Mouse (Mus musculus) heart, postnatal 0 days (tissue): ENCODE measurements around the gene Fam171a1. TPM values are rescaled to one million over a fixed set of nuclear protein-coding genes. Genes with fewer than 3 reads are reported as not detected.
"Not testable (repeated sequence)": the region's sequence is repeated elsewhere in the genome, so short reads cannot be mapped to it uniquely, and the experiment has no call there.

Experiments
- ATAC-seq: fragments of 200-750 bp; cut with Nextera tagmentation; 2 replicates; pipeline ENCODE4 v1.8.0; 2017; ENCODE audit warnings: low read depth, moderate number of reproducible peaks, moderate library complexity; ENCODE audit not compliant: insufficient read depth
- DNase-seq: peaks from one replicate; pipeline ENCODE4 v3.0.0-alpha.2; 2016; ENCODE audit warnings: low spot score
- H3K27ac ChIP-seq: fragments of 300-500 bp; sonication (generic); 2 replicates; pipeline ENCODE4 v1.5.1; 2014; ENCODE audit warnings: low read depth, mild to moderate bottlenecking
- H3K27me3 ChIP-seq: fragments of 300-500 bp; sonication (generic); 2 replicates; pipeline ENCODE4 v1.6.1; 2014; ENCODE audit warnings: low read length, mixed read lengths; ENCODE audit not compliant: control insufficient read depth, insufficient read depth
- H3K36me3 ChIP-seq: fragments of 300-500 bp; sonication (generic); replicated peaks from 2 replicates; pipeline ENCODE4 v1.6.1; 2014; ENCODE audit warnings: low read length, mixed read lengths; ENCODE audit not compliant: control insufficient read depth, insufficient read depth
- H3K4me1 ChIP-seq: fragments of 300-500 bp; sonication (generic); 2 replicates; pipeline ENCODE4 v1.6.1; 2014; ENCODE audit warnings: antibody characterized with exemption; ENCODE audit not compliant: control insufficient read depth, insufficient read depth
- H3K4me2 ChIP-seq: fragments of 300-500 bp; sonication (generic); 2 replicates; pipeline ENCODE4 v1.6.1; 2014; ENCODE audit warnings: low read depth, mild to moderate bottlenecking, low read length, moderate library complexity
- H3K4me3 ChIP-seq: fragments of 300-500 bp; sonication (generic); 2 replicates; pipeline ENCODE4 v1.5.1; 2014; ENCODE audit warnings: low read depth, low read length
- H3K9ac ChIP-seq: fragments of 300-500 bp; sonication (generic); replicated peaks from 2 replicates; pipeline ENCODE4 v1.6.1; 2014; ENCODE audit warnings: low read depth, low read length, mixed read lengths
- H3K9me3 ChIP-seq: fragments of 300-500 bp; sonication (generic); replicated peaks from 2 replicates; pipeline ENCODE4 v1.6.1; 2016; ENCODE audit warnings: low read length; ENCODE audit not compliant: control insufficient read depth
- CTCF ChIP-seq: IDR thresholded peaks from 2 replicates; pipeline ENCODE4 v1.5.1; 2016; ENCODE audit warnings: antibody characterized with exemption, control low read depth, low read depth
- EP300 ChIP-seq: IDR thresholded peaks from 2 replicates; pipeline ENCODE4 v1.6.1; 2016; ENCODE audit warnings: antibody characterized with exemption, low read depth
- WGBS: fragments of 180-500 bp; shearing (Covaris S2); extraction: QIAGEN DNeasy Blood & Tissue Kit; methylation state at CpG from one replicate; pipeline ENCODE4 v1.1.7; 2014; 5-methylcytosine and 5-hydroxymethylcytosine counted together
- polyA plus RNA-seq: library from polyadenylated mRNA; unstranded; fragments of >200 nt; fragmentation: Nextera tagmentation; extraction: Ambion mirVana; gene quantifications from 2 replicates; pipeline ENCODE4 v1.2.1, GENCODE M21; 2015
- total RNA-seq: library from RNA; depleted of rRNA; stranded (reverse); fragments of >200 nt; gene quantifications from 2 replicates; pipeline ENCODE4 v1.2.3, GENCODE M21; 2014; ENCODE audit warnings: low replicate concordance

Fam171a1 gene
- total and polyA plus RNA-seq, 2 experiments from 2014 or later = 15.4 to 28.1 TPM

DNA sequence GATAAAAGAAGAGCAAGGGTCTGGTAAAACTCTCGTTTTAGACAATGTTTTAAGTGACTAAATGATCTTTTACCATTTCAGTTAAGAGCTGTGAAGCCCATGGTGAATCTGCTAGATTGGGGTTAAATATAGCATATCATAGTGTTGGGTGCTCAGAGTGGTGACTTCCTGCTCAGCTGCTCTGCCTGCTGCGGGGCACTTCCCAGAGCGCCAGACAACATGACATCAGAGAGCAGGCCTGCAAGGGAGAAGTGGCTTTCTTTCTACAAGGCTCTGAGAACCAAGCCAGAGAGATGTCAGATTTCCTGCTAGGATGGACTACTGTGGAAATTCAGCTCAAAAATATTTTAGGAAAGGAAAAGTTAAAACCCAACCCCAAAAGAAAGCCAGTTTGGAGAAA is 57.8 kb downstream of the Fam171a1 start:
- Histone ChIP-seq H3K9me3 (no peaks in the 10 kb centered on the region), H3K4me3 (no peak overlapping the region), H3K27me3 (no peaks in the 10 kb centered on the region), H3K9ac (no peak overlapping the region), H3K4me1 (peaks cover 55% of the 10 kb centered on the region), H3K4me2 (no peak overlapping the region), H3K27ac (peak overlapping the region; percentile 63), H3K36me3 (no peaks in the 10 kb centered on the region)
- TF ChIP-seq EP300 (no peak), CTCF (no peak)
- peak; percentile 55 for DNase-seq
- peak; percentile 79 for ATAC-seq
- 9% methylated on average over 3 of the region's 3 CpGs for WGBS

DNA sequence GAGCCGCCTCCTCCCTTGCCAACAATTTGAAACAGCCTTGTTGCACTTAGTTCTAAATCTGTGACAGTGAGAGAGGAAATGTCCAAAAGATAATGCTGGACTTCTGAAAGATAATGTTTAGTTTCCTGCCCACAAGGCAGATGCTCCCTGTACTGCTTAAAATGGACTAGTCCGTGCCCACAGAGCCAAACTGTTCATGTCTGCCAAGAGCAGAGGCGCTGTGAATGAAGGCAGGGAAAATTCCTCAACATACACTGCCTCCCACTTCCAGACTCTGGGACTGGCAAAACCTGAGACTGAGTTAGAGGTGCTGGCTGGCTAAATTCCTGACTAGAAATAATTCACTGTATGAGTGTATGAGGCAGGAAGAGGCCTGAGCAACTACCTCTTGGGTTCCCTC is 58.6 kb downstream of the Fam171a1 start:
- no peaks in the 10 kb centered on the region for H3K9me3 ChIP-seq
- DNase-seq (peak; percentile 45), ATAC-seq (no peak)
- H3K4me1 ChIP-seq = peaks cover 48% of the 10 kb centered on the region
- no peaks in the 10 kb centered on the region for H3K36me3 ChIP-seq
- TF ChIP-seq EP300 (no peak), CTCF (no peak)
- WGBS = 6% methylated on average over 3 of the region's 3 CpGs
- no peak overlapping the region for H3K4me3 ChIP-seq
- H3K9ac ChIP-seq = no peak overlapping the region
- H3K27ac ChIP-seq = peak overlapping the region; percentile 63
- H3K4me2 ChIP-seq = no peak overlapping the region
- H3K27me3 ChIP-seq = no peaks in the 10 kb centered on the region

DNA sequence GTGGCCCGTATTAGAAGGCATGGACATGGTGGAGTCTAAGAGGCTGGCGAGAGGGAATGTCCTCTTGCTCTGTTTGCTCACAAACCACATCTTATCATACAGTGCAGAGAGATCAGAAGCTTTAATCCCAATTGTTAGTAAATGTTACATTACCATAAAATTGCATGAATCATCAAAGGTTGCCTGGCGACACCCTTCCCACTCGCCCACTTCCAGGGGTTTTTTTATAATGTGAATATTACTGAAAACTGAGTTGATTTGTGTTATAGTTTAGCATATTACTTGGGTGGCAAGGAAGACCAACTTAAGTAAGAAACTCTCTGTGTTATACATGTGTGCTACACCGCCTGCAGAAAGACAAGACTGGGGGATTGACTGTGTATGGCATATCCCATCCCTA is 60.9 kb downstream of the Fam171a1 start:
- H3K4me1 ChIP-seq = peaks cover 35% of the 10 kb centered on the region
- WGBS = 86% methylated on average over 5 of the region's 5 CpGs
- ATAC-seq = no peak

DNA sequence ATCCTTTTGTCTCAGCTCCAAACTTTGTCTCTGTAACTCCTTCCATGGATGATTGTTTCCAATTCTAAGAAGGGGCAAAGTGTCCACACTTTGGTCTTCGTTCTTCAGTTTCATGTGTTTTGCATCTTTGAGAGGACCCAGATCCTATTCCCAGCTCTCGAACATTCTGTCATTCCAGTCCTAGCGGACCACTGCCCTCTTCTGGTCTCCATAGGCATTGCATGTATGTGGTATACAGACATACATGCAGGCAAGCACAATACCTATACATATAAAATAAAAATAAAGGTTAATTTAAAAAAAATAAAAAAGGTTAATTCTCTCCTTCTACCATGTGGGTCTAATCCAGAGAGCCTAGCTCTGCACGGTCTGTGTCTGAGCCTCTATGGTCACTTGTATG is 62.0 kb downstream of the Fam171a1 start:
- not testable (repeated sequence) for H3K27ac ChIP-seq, H3K9me3 ChIP-seq, H3K36me3 ChIP-seq, H3K4me3 ChIP-seq, H3K4me2 ChIP-seq, DNase-seq, H3K9ac ChIP-seq, ATAC-seq, H3K27me3 ChIP-seq
- TF ChIP-seq CTCF = peak; percentile 32; the same call in 1 of the 2 replicates
- H3K4me1 ChIP-seq = peaks cover 30% of the 10 kb centered on the region
- WGBS = 96% methylated on average over 4 of the region's 4 CpGs

More for the DNA sequence above, 60.9 kb downstream of the Fam171a1 start:
- no peak overlapping the region for H3K9ac ChIP-seq
- H3K27ac ChIP-seq = no peak overlapping the region
- no peaks in the 10 kb centered on the region for H3K9me3 ChIP-seq
- H3K36me3 ChIP-seq = 0 out of 2 replicates have a peak, but pooled peaks cover 8% of the 10 kb centered on the region
- no peak overlapping the region for H3K4me2 ChIP-seq
- no peak overlapping the region for H3K4me3 ChIP-seq
- no peak for DNase-seq
- no peaks in the 10 kb centered on the region for H3K27me3 ChIP-seq
- TF ChIP-seq EP300 (no peak), CTCF (no peak)

DNA sequence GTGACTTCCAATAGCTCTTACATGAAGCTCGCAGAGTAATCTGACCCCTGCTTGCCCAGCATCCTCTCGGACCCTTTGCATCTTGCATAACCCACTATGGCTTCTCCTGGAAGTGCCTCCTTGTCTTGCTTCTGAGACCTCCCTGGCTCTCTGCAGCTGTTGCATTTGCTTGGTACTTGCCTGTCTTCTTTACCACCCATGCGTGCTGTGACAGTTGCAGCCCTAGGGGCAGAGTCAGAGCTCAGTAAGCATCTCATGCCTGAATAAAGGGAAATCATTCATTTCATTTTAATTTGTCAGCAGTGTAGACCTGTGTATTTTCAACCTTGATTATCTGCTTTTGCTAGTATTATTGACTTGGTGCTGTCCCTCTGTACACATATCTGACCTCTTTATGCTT is 62.7 kb downstream of the Fam171a1 start:
- no peak overlapping the region for H3K4me2 ChIP-seq
- no peak for ATAC-seq
- no peak overlapping the region for H3K9ac ChIP-seq
- no peak for TF ChIP-seq CTCF
- no peak for TF ChIP-seq EP300
- no peak overlapping the region for H3K27ac ChIP-seq
- no peaks in the 10 kb centered on the region for H3K27me3 ChIP-seq
- no peaks in the 10 kb centered on the region for H3K9me3 ChIP-seq
- peaks cover 8% of the 10 kb centered on the region; the same call in 1 of the 2 replicates for H3K36me3 ChIP-seq
- 86% methylated on average over 3 of the region's 3 CpGs for WGBS
- DNase-seq = no peak
- peaks cover 32% of the 10 kb centered on the region for H3K4me1 ChIP-seq
- H3K4me3 ChIP-seq = no peak overlapping the region

DNA sequence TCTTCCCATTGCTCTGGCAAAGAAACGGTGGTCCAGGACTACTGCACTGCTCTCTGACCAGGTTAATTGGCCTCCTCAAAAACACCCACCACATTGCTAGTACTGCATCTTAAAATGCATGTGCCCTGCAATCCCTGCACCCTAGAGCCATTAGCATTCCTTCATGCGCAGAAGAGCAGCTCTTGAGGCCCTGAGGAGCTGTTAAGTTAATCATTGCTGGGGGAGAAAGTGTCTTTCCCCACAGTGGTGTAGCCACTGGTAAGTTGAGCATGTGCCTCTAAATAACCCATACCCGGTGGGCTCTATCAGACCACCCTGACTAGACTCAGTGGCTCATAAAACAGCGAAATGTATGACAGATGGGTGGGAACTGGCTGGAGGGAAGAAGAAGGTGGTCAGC is 66.5 kb downstream of the Fam171a1 start:
- ATAC-seq (no peak), DNase-seq (no peak)
- Histone ChIP-seq H3K27me3 (no peaks in the 10 kb centered on the region), H3K9me3 (no peaks in the 10 kb centered on the region), H3K4me3 (no peak overlapping the region), H3K4me1 (peaks cover 12% of the 10 kb centered on the region; the same call in 1 of the 2 replicates), H3K27ac (no peak overlapping the region), H3K4me2 (no peak overlapping the region), H3K9ac (no peak overlapping the region), H3K36me3 (peaks cover 8% of the 10 kb centered on the region; the same call in 1 of the 2 replicates)
- WGBS = 78% methylated on average over 4 of the region's 4 CpGs
- TF ChIP-seq EP300 = no peak
- no peak for TF ChIP-seq CTCF
